Comparison of ENCODE assay signal across 12 mouse cellular contexts in genomic region chr10:124570746-124571145, GRCm38 (mm10).
A peak's percentile ranks its signal among the peaks of the same experiment; 100 is the strongest.
DNase-seq lines count a peak whose midpoint lies in the region; ATAC-seq lines count a peak whose summit lies in the region.
"Had no signal": no experiment of that assay in that cellular context is flagged by ENCODE, and none has a peak within 500 bp of the region (broad histone marks: within the 10 kb centered on the region; RNA-seq: fewer than 3 reads in every experiment).

No protein-coding gene starts in this region.

- no peaks in the 10 kb centered on the region for H3K4me1 ChIP-seq in embryonic facial prominence, embryonic 14.5 days (ENCODE audit: control insufficient read depth, insufficient read depth, low read length)
- no peaks in the 10 kb centered on the region for H3K4me1 ChIP-seq in embryonic facial prominence, embryonic 10.5 days
- H3K4me1 ChIP-seq in intestine, embryonic 15.5 days (replicated peaks), result no peaks in the 10 kb centered on the region
- H3K4me1 ChIP-seq: heart, embryonic 15.5 days; limb, embryonic 13.5 days had no signal

- intact Hi-C loops in left cerebral cortex, postnatal 10 days (cut with DNase I), result no loop called here

- no peak for ATAC-seq in embryonic facial prominence, embryonic 14.5 days (ENCODE audit: low read depth)
- ATAC-seq in intestine, embryonic 15.5 days, result no peak
- ATAC-seq: lung, postnatal 0 days had no signal

- no peak overlapping the region for H3K4me2 ChIP-seq in embryonic facial prominence, embryonic 14.5 days (ENCODE audit: low read depth, low read length)
- no peak overlapping the region for H3K4me2 ChIP-seq in intestine, embryonic 15.5 days (replicated peaks)
- H3K4me2 ChIP-seq: heart, embryonic 15.5 days; limb, embryonic 13.5 days had no signal

- no peaks in the 10 kb centered on the region for H3K27me3 ChIP-seq in embryonic facial prominence, embryonic 14.5 days (replicated peaks; ENCODE audit: control insufficient read depth, insufficient read depth, low read length)
- no peaks in the 10 kb centered on the region for H3K27me3 ChIP-seq in embryonic facial prominence, embryonic 10.5 days (replicated peaks; ENCODE audit: low read depth, poor library complexity, severe bottlenecking)
- H3K27me3 ChIP-seq in intestine, embryonic 15.5 days (replicated peaks), result no peaks in the 10 kb centered on the region
- H3K27me3 ChIP-seq: heart, embryonic 15.5 days; limb, embryonic 13.5 days had no signal

- no peak overlapping the region for H3K9ac ChIP-seq in embryonic facial prominence, embryonic 14.5 days (ENCODE audit: low read depth, low read length)
- H3K9ac ChIP-seq in intestine, embryonic 15.5 days, result no peak overlapping the region
- H3K9ac ChIP-seq: heart, embryonic 15.5 days; limb, embryonic 13.5 days had no signal

- H3K9me3 ChIP-seq in embryonic facial prominence, embryonic 14.5 days (ENCODE audit: control insufficient read depth, low read length), result no peaks in the 10 kb centered on the region
- no peaks in the 10 kb centered on the region for H3K9me3 ChIP-seq in embryonic facial prominence, embryonic 10.5 days
- H3K9me3 ChIP-seq in intestine, embryonic 15.5 days, result no peaks in the 10 kb centered on the region
- H3K9me3 ChIP-seq: heart, embryonic 15.5 days had no signal

- H3K36me3 ChIP-seq in embryonic facial prominence, embryonic 14.5 days (ENCODE audit: control insufficient read depth, insufficient read depth, low read length), result no peaks in the 10 kb centered on the region
- H3K36me3 ChIP-seq in embryonic facial prominence, embryonic 10.5 days (replicated peaks), result no peaks in the 10 kb centered on the region
- H3K36me3 ChIP-seq in intestine, embryonic 15.5 days, result no peaks in the 10 kb centered on the region
- H3K36me3 ChIP-seq: heart, embryonic 15.5 days; limb, embryonic 13.5 days had no signal

- H3K27ac ChIP-seq in embryonic facial prominence, embryonic 14.5 days (replicated peaks; ENCODE audit: low read depth, low read length), result no peak overlapping the region
- H3K27ac ChIP-seq in embryonic facial prominence, embryonic 10.5 days (replicated peaks), result no peak overlapping the region
- H3K27ac ChIP-seq in intestine, embryonic 15.5 days, result no peak overlapping the region
- H3K27ac ChIP-seq: heart, embryonic 15.5 days; limb, embryonic 13.5 days had no signal

- H3K4me3 ChIP-seq in embryonic facial prominence, embryonic 14.5 days (ENCODE audit: low read depth, low read length), result no peak overlapping the region
- no peak overlapping the region for H3K4me3 ChIP-seq in embryonic facial prominence, embryonic 10.5 days
- no peak overlapping the region for H3K4me3 ChIP-seq in intestine, embryonic 15.5 days (replicated peaks)
- H3K4me3 ChIP-seq: heart, embryonic 15.5 days; limb, embryonic 13.5 days had no signal

- DNase-seq in embryonic facial prominence, embryonic 14.5 days (ENCODE audit: low spot score), result peak; percentile 24
- DNase-seq in embryonic facial prominence, embryonic 10.5 days (ENCODE audit: low spot score), result no peak
- peak; percentile 19 for DNase-seq in Muller cell, postnatal 12 days (ENCODE audit: inconsistent ontology term)
- DNase-seq in frontal cortex, postnatal 14 days (ENCODE audit: low spot score in 2 of 2), result peak; percentile 13 to 27
- DNase-seq in left cerebral cortex, postnatal 10 days (ENCODE audit: extremely low spot score in 1 of 2, low spot score in 2 of 2), result peak; percentile 27 to 67
- no peak for DNase-seq in adrenal gland, postnatal 14 days
- DNase-seq in natural killer cell, adult 2 months (ENCODE audit: low spot score in 2 of 2), result no peak
- DNase-seq: adrenal gland, adult 2 months had no signal

- WGBS in embryonic facial prominence, embryonic 14.5 days, result 43% methylated on average over 4 of the region's 4 CpGs
- 84% methylated on average over 4 of the region's 4 CpGs for WGBS in embryonic facial prominence, embryonic 10.5 days
- WGBS in intestine, embryonic 15.5 days, result 71% methylated on average over 4 of the region's 4 CpGs

Comparison
In these comparisons a context has a peak if more than half of its experiments do, and no peak if none do; other contexts are left out.
1. DNase-seq: peak in embryonic facial prominence, embryonic 14.5 days (single experiment), Muller cell, postnatal 12 days (single experiment), frontal cortex, postnatal 14 days (2 of 2) and left cerebral cortex, postnatal 10 days (2 of 2); none in embryonic facial prominence, embryonic 10.5 days (single experiment), adrenal gland, postnatal 14 days (single experiment) and natural killer cell, adult 2 months (0 of 2).